Mouse (Mus musculus): ENCODE data around the gene Hist1h2be. TPM values are rescaled to one million over a fixed set of nuclear protein-coding genes. Genes with fewer than 3 reads are reported as not detected.
"Not testable (repeated sequence)": the region's sequence is repeated elsewhere in the genome, so short reads cannot be mapped to it uniquely, and the experiment has no call there.

The Hist1h2be gene
- polyA plus RNA-seq (2012; rRNA removed), result 2.8 and 3.8 TPM in 2 replicates

DNA sequence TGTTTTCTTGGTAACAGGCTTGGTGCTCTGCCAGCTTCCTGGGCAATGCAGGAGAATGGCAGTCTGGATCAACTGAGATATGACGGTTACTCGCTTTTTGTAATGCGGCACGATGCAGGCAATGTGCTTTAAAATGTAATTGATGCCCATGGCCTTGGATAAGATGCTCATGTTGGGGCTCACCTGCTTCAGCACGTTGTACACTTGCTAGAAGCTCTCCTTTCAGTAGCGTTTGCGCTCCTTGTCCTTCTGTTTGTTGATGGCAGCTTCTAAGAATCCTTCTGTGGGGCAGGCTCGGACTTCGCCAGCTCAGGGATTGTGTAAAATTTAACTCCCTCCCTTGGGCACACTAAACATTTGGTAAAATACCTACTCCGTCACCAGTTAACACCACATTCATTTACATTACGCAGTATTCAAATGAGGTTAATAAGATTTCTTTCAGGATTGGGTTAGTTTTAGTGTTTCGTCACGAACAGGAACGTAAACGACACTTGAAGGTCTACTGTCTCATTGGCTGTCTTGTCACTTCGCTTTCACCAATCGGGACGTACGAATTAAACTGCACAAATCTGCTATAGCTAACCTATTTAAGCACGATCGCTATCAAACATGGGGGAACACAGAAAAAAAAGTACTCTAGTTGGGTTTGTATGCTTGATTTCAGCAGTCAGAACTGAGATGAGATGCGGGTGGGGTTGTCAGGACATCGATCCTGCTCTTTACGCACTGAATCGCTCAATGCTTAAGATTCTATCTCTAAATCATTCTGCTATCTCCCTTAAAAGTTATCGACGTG, at the start of gene Hist1h2be:
TSS of gene Hist1h2be (minus strand) at position 392 of the 799 bp plus-strand sequence.
- Histone ChIP-seq H3K4me1 (ENCODE audit: control insufficient read depth, insufficient read depth, insufficient read length) (peaks cover 2% of the 10 kb centered on the region; the same call in 1 of the 2 replicates), H3K27ac (ENCODE audit: insufficient read depth, low read length) (peak within 1 kb of the TSS; percentile 95), H3K4me3 (ENCODE audit: extremely low read depth, insufficient read depth, insufficient read length) (peak within 1 kb of the TSS; percentile 65), H3K36me3 (ENCODE audit: control insufficient read depth, insufficient read depth, low read length) (no peaks in the 10 kb centered on the region), H3K27me3 (ENCODE audit: control insufficient read depth, insufficient read depth, low read length) (no peaks in the 10 kb centered on the region)
- TF ChIP-seq POLR2A (IDR thresholded peaks at IDR 0.05; ENCODE audit: low read depth, low read length) (no peak; the same call in 1 of the 2 replicates), CTCF (IDR thresholded peaks at IDR 0.05; ENCODE audit: extremely low read depth, insufficient read depth, insufficient read length, insufficient replicate concordance) (no peak)
- peak; percentile 37 to 90 for DNase-seq (ENCODE audit: low read depth in 1 of 2, low spot score in 2 of 2)
- under 1% methylated on average over 27 of the region's 27 CpGs for WGBS

DNA sequence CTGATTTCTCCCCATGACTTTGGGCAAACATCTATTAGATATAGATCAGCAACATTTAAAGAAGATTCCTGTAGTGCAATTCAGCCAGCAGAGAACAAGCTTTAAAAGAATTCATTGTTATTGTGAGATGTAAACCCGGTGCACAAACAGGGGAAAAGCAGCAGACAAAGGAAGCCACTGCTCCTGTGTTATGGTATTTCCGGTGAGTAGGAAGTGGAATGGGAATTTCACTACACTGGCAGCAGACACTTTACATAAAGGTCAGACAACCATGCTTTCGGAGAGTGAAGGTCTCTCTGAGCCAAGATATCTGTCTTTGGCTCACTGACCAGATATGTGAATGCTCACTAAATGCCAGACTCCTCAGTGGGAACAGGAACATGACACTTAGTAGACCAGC, 41.6 kb upstream of the Hist1h2be start:
- Histone ChIP-seq H3K4me1 (ENCODE audit: control insufficient read depth, insufficient read depth, insufficient read length) (no peaks in the 10 kb centered on the region), H3K36me3 (ENCODE audit: control insufficient read depth, insufficient read depth, low read length) (no peaks in the 10 kb centered on the region), H3K4me3 (ENCODE audit: extremely low read depth, insufficient read depth, insufficient read length) (no peak overlapping the region), H3K27ac (ENCODE audit: insufficient read depth, low read length) (no peak overlapping the region), H3K27me3 (ENCODE audit: control insufficient read depth, insufficient read depth, low read length) (no peaks in the 10 kb centered on the region)
- DNase-seq (ENCODE audit: low read depth in 1 of 2, low spot score in 2 of 2), result no peak
- WGBS, result 64% methylated on average over 3 of the region's 3 CpGs
- TF ChIP-seq CTCF (IDR thresholded peaks at IDR 0.05; ENCODE audit: extremely low read depth, insufficient read depth, insufficient read length, insufficient replicate concordance) (no peak), POLR2A (IDR thresholded peaks at IDR 0.05; ENCODE audit: low read depth, low read length) (no peak)

DNA sequence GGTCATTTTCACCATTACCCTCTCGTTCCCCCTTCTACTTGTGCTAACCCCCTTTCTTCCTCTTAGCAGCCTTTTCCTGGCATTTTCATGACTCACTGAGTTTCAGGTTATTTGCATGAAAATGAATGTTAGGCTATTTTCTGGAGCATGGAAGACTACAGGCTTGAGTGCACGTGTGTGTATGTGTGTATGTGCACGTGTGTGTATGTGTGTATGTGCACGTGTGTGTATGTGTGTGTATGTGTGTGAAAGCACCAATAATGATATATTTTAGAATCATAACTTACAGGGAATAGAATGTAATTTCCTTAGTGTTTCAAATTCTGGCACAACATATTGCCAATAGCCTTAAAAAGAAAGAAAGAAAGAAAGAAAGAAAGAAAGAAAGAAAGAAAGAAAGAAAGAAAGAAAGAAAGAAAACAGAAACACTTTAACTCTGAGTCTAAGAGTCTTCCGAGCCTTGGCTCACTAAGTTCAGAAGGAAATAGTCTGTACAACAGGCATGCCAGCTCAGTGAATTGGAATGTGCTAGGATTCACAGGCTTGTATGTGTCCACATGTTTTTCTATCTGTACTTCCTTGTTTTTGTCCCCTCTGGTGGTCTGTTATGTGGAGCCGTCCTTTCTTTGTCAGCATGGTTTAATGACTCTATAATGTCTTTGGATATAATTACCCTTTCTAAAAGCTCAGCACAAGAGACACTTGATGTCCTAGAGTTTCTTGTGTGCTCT, 38.9 kb upstream of the Hist1h2be start:
- TF ChIP-seq POLR2A (IDR thresholded peaks at IDR 0.05; ENCODE audit: low read depth, low read length), result no peak
- no peak for TF ChIP-seq CTCF (IDR thresholded peaks at IDR 0.05; ENCODE audit: extremely low read depth, insufficient read depth, insufficient read length, insufficient replicate concordance)
- DNase-seq (ENCODE audit: low read depth in 1 of 2, low spot score in 2 of 2), result no peak
- 55% methylated on average over 6 of the region's 6 CpGs for WGBS

DNA sequence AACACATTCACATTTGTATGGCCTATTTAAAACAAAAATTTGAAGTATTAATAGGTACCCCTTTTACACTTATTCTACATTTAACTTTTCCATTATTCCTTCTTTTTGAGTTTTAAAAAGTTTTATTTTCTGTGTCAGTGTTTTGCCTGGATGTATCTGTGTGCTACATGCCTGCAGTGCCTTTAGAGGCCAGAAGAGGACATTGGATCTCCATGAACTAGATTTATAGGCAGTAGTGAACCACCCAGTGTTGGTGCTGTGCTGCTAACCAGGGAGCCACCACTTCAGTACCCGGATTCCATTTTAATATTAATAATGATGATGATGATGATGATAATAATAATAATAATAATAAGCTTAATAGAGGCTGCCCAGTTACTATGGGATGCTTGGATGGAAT, 9.7 kb upstream of the Hist1h2be start:
- 11% methylated on average over 1 of the region's 1 CpGs for WGBS
- TF ChIP-seq POLR2A (IDR thresholded peaks at IDR 0.05; ENCODE audit: low read depth, low read length) (no peak), CTCF (IDR thresholded peaks at IDR 0.05; ENCODE audit: extremely low read depth, insufficient read depth, insufficient read length, insufficient replicate concordance) (no peak)
- no peak overlapping the region for H3K27ac ChIP-seq (ENCODE audit: insufficient read depth, low read length)
- H3K36me3 ChIP-seq (ENCODE audit: control insufficient read depth, insufficient read depth, low read length), result no peaks in the 10 kb centered on the region
- no peak overlapping the region for H3K4me3 ChIP-seq (ENCODE audit: extremely low read depth, insufficient read depth, insufficient read length)
- no peaks in the 10 kb centered on the region for H3K27me3 ChIP-seq (ENCODE audit: control insufficient read depth, insufficient read depth, low read length)
- no peaks in the 10 kb centered on the region for H3K4me1 ChIP-seq (ENCODE audit: control insufficient read depth, insufficient read depth, insufficient read length)
- peak in 1 of 2 experiments; percentile 10 for DNase-seq (ENCODE audit: low read depth in 1 of 2, low spot score in 2 of 2)

More for the DNA sequence above, 38.9 kb upstream of the Hist1h2be start:
- H3K27ac ChIP-seq (ENCODE audit: insufficient read depth, low read length), result no peak overlapping the region
- no peaks in the 10 kb centered on the region for H3K36me3 ChIP-seq (ENCODE audit: control insufficient read depth, insufficient read depth, low read length)
- H3K4me3 ChIP-seq (ENCODE audit: extremely low read depth, insufficient read depth, insufficient read length), result no peak overlapping the region
- no peaks in the 10 kb centered on the region for H3K27me3 ChIP-seq (ENCODE audit: control insufficient read depth, insufficient read depth, low read length)
- H3K4me1 ChIP-seq (ENCODE audit: control insufficient read depth, insufficient read depth, insufficient read length), result no peaks in the 10 kb centered on the region

DNA sequence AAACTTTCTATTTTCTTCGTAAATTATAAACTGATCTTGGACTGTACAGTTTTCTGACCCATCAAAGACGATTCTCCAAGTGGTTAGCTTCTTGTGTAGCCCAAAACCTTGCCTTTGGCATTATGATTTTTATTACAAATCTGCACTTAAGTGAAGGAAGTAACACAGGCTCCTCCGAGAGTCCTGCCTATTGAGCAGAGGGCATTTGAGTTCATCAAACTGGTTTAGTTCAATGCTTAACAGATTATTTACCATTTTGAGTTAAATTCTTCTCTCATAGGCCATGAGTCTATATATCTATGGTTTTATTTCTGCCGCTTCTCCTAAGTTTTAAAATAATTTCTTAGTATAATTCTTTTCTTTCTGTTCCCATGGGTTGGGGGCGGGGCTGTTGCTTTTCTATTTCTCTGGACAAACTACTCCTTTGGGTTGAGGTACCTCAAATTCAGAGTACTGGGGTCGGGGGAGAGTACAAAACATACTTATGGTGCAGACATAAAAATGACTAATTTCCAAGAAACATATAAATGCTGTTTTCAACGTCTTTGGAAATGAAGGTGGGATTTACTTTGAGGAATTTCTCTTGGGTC, 2.0 kb upstream of the Hist1h2be start:
- Histone ChIP-seq H3K4me1 (ENCODE audit: control insufficient read depth, insufficient read depth, insufficient read length) (peaks cover 2% of the 10 kb centered on the region; the same call in 1 of the 2 replicates), H3K27ac (ENCODE audit: insufficient read depth, low read length) (peak overlapping the region; percentile 64), H3K36me3 (ENCODE audit: control insufficient read depth, insufficient read depth, low read length) (no peaks in the 10 kb centered on the region), H3K4me3 (ENCODE audit: extremely low read depth, insufficient read depth, insufficient read length) (no peak overlapping the region), H3K27me3 (ENCODE audit: control insufficient read depth, insufficient read depth, low read length) (no peaks in the 10 kb centered on the region)
- WGBS, result 21% methylated on average over 7 of the region's 7 CpGs
- TF ChIP-seq POLR2A (IDR thresholded peaks at IDR 0.05; ENCODE audit: low read depth, low read length) (no peak), CTCF (IDR thresholded peaks at IDR 0.05; ENCODE audit: extremely low read depth, insufficient read depth, insufficient read length, insufficient replicate concordance) (no peak)
- no peak for DNase-seq (ENCODE audit: low read depth in 1 of 2, low spot score in 2 of 2)

DNA sequence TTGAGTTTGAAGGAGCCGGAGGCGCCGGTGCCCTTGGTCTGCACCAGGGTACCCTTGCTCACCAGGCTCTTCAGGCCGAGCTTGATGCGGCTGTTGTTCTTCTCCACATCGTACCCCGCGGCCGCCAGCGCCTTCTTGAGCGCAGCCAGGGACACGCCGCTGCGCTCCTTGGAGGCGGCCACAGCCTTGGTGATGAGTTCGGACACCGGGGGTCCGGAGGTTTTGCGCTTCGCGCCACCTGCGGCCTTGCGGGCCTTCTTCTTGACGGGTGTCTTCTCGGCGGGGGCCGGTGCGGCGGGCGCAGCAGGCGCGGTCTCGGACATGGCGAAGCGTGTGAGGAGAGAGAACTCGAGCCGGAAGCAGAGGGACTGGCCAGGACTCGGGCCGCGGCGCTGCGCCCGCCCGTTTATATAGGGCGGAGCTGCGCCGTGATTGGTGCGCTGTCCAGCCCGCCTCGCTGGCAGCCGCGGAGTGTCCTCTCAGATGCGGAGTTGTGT, 1.3 kb upstream of the Hist1h2be start, which contains the start of gene Hist1h1e:
TSS of gene Hist1h1e (minus strand) at position 384 of the 497 bp plus-strand sequence.
- WGBS, result under 1% methylated on average over 53 of the region's 53 CpGs
- peak; percentile 96 for TF ChIP-seq POLR2A (IDR thresholded peaks at IDR 0.05; ENCODE audit: low read depth, low read length)
- H3K4me1 ChIP-seq (ENCODE audit: control insufficient read depth, insufficient read depth, insufficient read length); H3K36me3 ChIP-seq (ENCODE audit: control insufficient read depth, insufficient read depth, low read length); H3K27me3 ChIP-seq (ENCODE audit: control insufficient read depth, insufficient read depth, low read length): not testable (repeated sequence)
- peak within 1 kb of the TSS; percentile 85 for H3K27ac ChIP-seq (ENCODE audit: insufficient read depth, low read length)
- H3K4me3 ChIP-seq (ENCODE audit: extremely low read depth, insufficient read depth, insufficient read length), result peak within 1 kb of the TSS; percentile 58
- peak; percentile 74 to 88 for DNase-seq (ENCODE audit: low read depth in 1 of 2, low spot score in 2 of 2)

All from spleen, adult 2 months (tissue).